Mouse (Mus musculus): ENCODE results near the gene Rad51d. TPM values are rescaled to one million over a fixed set of nuclear protein-coding genes. Genes with fewer than 3 reads are reported as not detected.

Gene Rad51d
- polyA plus RNA-seq, 1 experiment: 15.1 TPM

DNA sequence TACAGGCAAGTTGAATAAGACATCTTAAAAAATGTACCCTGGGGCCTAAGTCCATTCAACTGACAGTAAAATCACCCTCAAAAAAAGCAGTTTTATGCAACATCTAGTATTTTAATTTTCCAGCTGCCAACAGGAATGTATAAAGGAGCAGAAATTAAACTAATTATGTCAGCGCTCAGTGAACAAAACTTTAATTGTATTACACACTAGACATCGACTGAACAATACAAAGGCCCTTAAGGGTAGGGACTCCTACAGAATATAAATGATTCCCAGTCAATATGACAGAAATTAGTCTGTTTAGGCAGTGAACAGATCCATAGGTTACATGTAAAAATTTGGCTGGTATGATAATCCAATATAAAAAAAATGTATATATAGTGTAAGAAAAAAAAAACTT lies 27.4 kb downstream of the Rad51d start:
- H3K36me3 ChIP-seq (ENCODE audit: control insufficient read depth, insufficient read depth, low read length): no peaks in the 10 kb centered on the region
- H3K27me3 ChIP-seq (ENCODE audit: control insufficient read depth, insufficient read depth, low read length): no peaks in the 10 kb centered on the region
- H3K4me3 ChIP-seq (ENCODE audit: control insufficient read depth, low read depth, low read length): no peak overlapping the region
- no peaks in the 10 kb centered on the region for H3K4me1 ChIP-seq (ENCODE audit: control insufficient read depth, insufficient read depth, low read length)
- TF ChIP-seq POLR2A (IDR thresholded peaks at IDR 0.05; ENCODE audit: control insufficient read depth, low read depth, low read length): no peak
- no peak for TF ChIP-seq CTCF (IDR thresholded peaks at IDR 0.05; ENCODE audit: control insufficient read depth, insufficient read depth, insufficient replicate concordance, low read depth, low read length)
- no peak overlapping the region for H3K27ac ChIP-seq (ENCODE audit: control insufficient read depth, insufficient read depth, low read depth, low read length)

- H3K4me1 ChIP-seq (ENCODE audit: control insufficient read depth, insufficient read depth, low read length): no peaks in the 10 kb centered on the region
- H3K27ac ChIP-seq (ENCODE audit: control insufficient read depth, insufficient read depth, low read depth, low read length): no peak overlapping the region
- no peak overlapping the region for H3K4me3 ChIP-seq (ENCODE audit: control insufficient read depth, low read depth, low read length)
- no peak for TF ChIP-seq POLR2A (IDR thresholded peaks at IDR 0.05; ENCODE audit: control insufficient read depth, low read depth, low read length)
- no peak for TF ChIP-seq CTCF (IDR thresholded peaks at IDR 0.05; ENCODE audit: control insufficient read depth, insufficient read depth, insufficient replicate concordance, low read depth, low read length)
- no peaks in the 10 kb centered on the region for H3K27me3 ChIP-seq (ENCODE audit: control insufficient read depth, insufficient read depth, low read length)
- H3K36me3 ChIP-seq (ENCODE audit: control insufficient read depth, insufficient read depth, low read length): no peaks in the 10 kb centered on the region
Measured at GRCm38 (mm10) chr11:82862638-82863037, 27.8 kb downstream of the Rad51d start.

DNA sequence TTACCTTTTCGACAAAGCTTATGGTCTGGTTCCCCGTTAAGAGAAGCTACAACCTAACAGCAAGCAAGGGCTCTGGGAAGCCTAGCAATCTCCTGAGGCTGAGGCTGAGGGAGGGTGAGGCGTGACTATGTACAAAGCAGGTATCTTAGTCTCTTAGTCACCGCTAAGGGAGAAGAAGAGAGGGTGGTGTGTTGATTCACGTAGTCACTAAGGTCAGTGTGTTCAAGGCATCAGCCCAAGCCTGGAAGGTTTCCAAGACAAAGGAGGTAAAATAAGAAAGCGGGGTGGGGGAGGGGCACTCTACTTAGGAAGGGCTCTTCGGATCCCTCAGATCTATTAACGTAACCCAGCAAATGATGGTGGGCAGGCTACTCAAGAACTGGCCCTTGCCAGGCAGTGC lies 28.9 kb downstream of the Rad51d start:
- Histone ChIP-seq H3K4me1 (ENCODE audit: control insufficient read depth, insufficient read depth, low read length) (no peaks in the 10 kb centered on the region), H3K27me3 (ENCODE audit: control insufficient read depth, insufficient read depth, low read length) (no peaks in the 10 kb centered on the region), H3K27ac (ENCODE audit: control insufficient read depth, insufficient read depth, low read depth, low read length) (no peak overlapping the region), H3K36me3 (ENCODE audit: control insufficient read depth, insufficient read depth, low read length) (no peaks in the 10 kb centered on the region), H3K4me3 (ENCODE audit: control insufficient read depth, low read depth, low read length) (no peak overlapping the region)
- TF ChIP-seq CTCF (IDR thresholded peaks at IDR 0.05; ENCODE audit: control insufficient read depth, insufficient read depth, insufficient replicate concordance, low read depth, low read length) (no peak), POLR2A (IDR thresholded peaks at IDR 0.05; ENCODE audit: control insufficient read depth, low read depth, low read length) (no peak)

- Histone ChIP-seq H3K27me3 (ENCODE audit: control insufficient read depth, insufficient read depth, low read length) (no peaks in the 10 kb centered on the region), H3K4me3 (ENCODE audit: control insufficient read depth, low read depth, low read length) (no peak overlapping the region), H3K27ac (ENCODE audit: control insufficient read depth, insufficient read depth, low read depth, low read length) (no peak overlapping the region), H3K36me3 (ENCODE audit: control insufficient read depth, insufficient read depth, low read length) (no peaks in the 10 kb centered on the region), H3K4me1 (ENCODE audit: control insufficient read depth, insufficient read depth, low read length) (no peaks in the 10 kb centered on the region; the same call in 1 of the 2 replicates)
- TF ChIP-seq POLR2A (IDR thresholded peaks at IDR 0.05; ENCODE audit: control insufficient read depth, low read depth, low read length): no peak
- TF ChIP-seq CTCF (IDR thresholded peaks at IDR 0.05; ENCODE audit: control insufficient read depth, insufficient read depth, insufficient replicate concordance, low read depth, low read length): no peak
Measured at GRCm38 (mm10) chr11:82860759-82861158, 29.7 kb downstream of the Rad51d start.

GRCm38 (mm10) chr11:82857307-82857848 lies 33.0 kb downstream of the Rad51d start:
- Histone ChIP-seq H3K36me3 (ENCODE audit: control insufficient read depth, insufficient read depth, low read length) (no peaks in the 10 kb centered on the region), H3K4me3 (ENCODE audit: control insufficient read depth, low read depth, low read length) (no peak overlapping the region), H3K27me3 (ENCODE audit: control insufficient read depth, insufficient read depth, low read length) (no peaks in the 10 kb centered on the region), H3K27ac (ENCODE audit: control insufficient read depth, insufficient read depth, low read depth, low read length) (no peak overlapping the region), H3K4me1 (ENCODE audit: control insufficient read depth, insufficient read depth, low read length) (no peaks in the 10 kb centered on the region; the same call in 1 of the 2 replicates)
- TF ChIP-seq POLR2A (IDR thresholded peaks at IDR 0.05; ENCODE audit: control insufficient read depth, low read depth, low read length) (no peak), CTCF (IDR thresholded peaks at IDR 0.05; ENCODE audit: control insufficient read depth, insufficient read depth, insufficient replicate concordance, low read depth, low read length) (no peak)

DNA sequence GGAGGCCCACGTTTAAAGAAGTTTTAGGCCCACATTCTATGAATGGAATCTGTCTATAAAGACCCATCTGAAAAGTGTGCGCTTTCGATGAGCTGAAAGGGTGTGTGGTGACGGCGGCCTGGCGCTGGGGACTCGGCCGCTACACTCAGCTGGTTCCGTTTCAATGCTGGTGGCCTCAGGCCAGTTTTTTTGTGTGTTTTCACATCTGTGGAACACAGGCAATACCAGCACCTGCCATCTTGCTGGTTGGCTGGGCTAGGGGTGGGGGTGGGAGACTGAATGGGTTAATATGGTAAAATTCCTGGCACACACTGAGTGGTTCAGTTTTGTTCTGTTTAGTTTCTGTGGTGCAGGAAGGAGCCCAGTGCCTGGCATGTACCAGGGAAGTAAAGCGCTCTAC lies 34.4 kb downstream of the Rad51d start:
- no peaks in the 10 kb centered on the region; the same call in 1 of the 2 replicates for H3K4me1 ChIP-seq (ENCODE audit: control insufficient read depth, insufficient read depth, low read length)
- no peaks in the 10 kb centered on the region for H3K27me3 ChIP-seq (ENCODE audit: control insufficient read depth, insufficient read depth, low read length)
- no peak overlapping the region for H3K27ac ChIP-seq (ENCODE audit: control insufficient read depth, insufficient read depth, low read depth, low read length)
- no peak overlapping the region for H3K4me3 ChIP-seq (ENCODE audit: control insufficient read depth, low read depth, low read length)
- TF ChIP-seq POLR2A (IDR thresholded peaks at IDR 0.05; ENCODE audit: control insufficient read depth, low read depth, low read length) (no peak), CTCF (IDR thresholded peaks at IDR 0.05; ENCODE audit: control insufficient read depth, insufficient read depth, insufficient replicate concordance, low read depth, low read length) (no peak)
- H3K36me3 ChIP-seq (ENCODE audit: control insufficient read depth, insufficient read depth, low read length): no peaks in the 10 kb centered on the region

- Histone ChIP-seq H3K4me1 (ENCODE audit: control insufficient read depth, insufficient read depth, low read length) (no peaks in the 10 kb centered on the region; the same call in 1 of the 2 replicates), H3K4me3 (ENCODE audit: control insufficient read depth, low read depth, low read length) (no peak overlapping the region), H3K27ac (ENCODE audit: control insufficient read depth, insufficient read depth, low read depth, low read length) (no peak overlapping the region), H3K27me3 (ENCODE audit: control insufficient read depth, insufficient read depth, low read length) (no peaks in the 10 kb centered on the region), H3K36me3 (ENCODE audit: control insufficient read depth, insufficient read depth, low read length) (no peaks in the 10 kb centered on the region)
- no peak for TF ChIP-seq POLR2A (IDR thresholded peaks at IDR 0.05; ENCODE audit: control insufficient read depth, low read depth, low read length)
- TF ChIP-seq CTCF (IDR thresholded peaks at IDR 0.05; ENCODE audit: control insufficient read depth, insufficient read depth, insufficient replicate concordance, low read depth, low read length): no peak
Measured at GRCm38 (mm10) chr11:82855327-82855973, 35.0 kb downstream of the Rad51d start.

All from testis, adult 2 months (tissue).